Mouse (Mus musculus) Muller cell, postnatal 12 days (primary cell): ENCODE results near the gene Gm13420.
"Not testable (repeated sequence)": the region's sequence is repeated elsewhere in the genome, so short reads cannot be mapped to it uniquely, and the experiment has no call there.

Experiments
- DNase-seq: peaks from one replicate; pipeline ENCODE4 v3.0.0-alpha.2; 2015; ENCODE audit errors: inconsistent ontology term

Gene Gm13420

GRCm38 (mm10) chr2:29751497-29751896 is at the start of gene Gm13420:
Gm13420 (minus strand) TSS chr2:29751685.
- peak; percentile 19 for DNase-seq

- DNase-seq = no peak
These were observed 41.4 kb upstream of the Gm13420 start for GRCm38 (mm10) chr2:29792772-29793487.

- peak; percentile 86 for DNase-seq
These were observed 36.6 kb upstream of the Gm13420 start, which contains the start of gene Trub2 for GRCm38 (mm10) chr2:29787937-29788681. Trub2 (minus strand) TSS chr2:29788502.

DNA sequence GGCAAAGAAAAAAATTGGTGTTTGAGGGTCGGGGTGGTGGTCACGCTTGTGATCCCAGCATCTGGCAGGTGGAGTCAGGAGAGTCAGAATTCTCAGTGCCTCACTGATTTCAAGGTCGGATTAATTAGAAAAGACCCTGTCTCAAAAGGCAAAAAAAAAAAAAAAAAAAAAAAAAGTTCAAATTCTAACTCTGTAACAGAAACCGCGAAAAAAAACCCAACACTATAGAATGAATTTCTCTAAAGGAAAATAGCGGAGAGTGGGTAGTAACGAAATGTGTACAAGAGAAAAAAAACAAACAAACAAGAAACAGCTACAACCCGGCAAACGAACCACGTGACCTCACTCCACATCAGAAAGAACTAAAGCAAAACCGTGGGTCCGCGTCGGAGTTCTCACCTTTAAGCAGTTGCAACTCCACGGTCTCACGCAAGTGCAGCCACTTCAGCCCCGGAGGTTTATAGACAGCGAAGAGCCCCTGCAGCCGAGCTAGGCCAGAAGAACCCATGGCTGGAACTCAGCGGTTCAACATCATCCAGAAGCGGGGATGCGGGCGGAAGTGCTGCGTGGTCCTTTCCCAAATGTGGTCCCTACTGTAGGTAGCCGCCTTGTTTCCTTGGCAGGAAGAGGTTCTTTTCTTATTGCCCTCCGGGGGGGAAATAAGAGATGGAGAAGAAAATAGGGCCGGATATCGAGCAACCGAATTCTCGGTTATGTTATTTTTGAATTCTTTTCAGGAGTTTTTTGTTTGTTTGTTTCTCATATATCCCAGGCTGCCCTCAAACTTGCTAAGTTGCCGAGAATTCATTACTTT is 35.8 kb upstream of the Gm13420 start, which contains the start of gene Coq4:
TSS of gene Coq4 (plus strand) at position 390 of the 814 bp plus-strand sequence.
- DNase-seq = peak; percentile 91

GRCm38 (mm10) chr2:29784290-29784689 is 32.8 kb upstream of the Gm13420 start:
- DNase-seq = no peak

GRCm38 (mm10) chr2:29781256-29781655 is 29.8 kb upstream of the Gm13420 start:
- not testable (repeated sequence) for DNase-seq

- DNase-seq = no peak
These were observed 21.8 kb upstream of the Gm13420 start for GRCm38 (mm10) chr2:29773323-29773722.

GRCm38 (mm10) chr2:29771611-29772461 is 20.4 kb upstream of the Gm13420 start:
- DNase-seq = peak; percentile 46

DNA sequence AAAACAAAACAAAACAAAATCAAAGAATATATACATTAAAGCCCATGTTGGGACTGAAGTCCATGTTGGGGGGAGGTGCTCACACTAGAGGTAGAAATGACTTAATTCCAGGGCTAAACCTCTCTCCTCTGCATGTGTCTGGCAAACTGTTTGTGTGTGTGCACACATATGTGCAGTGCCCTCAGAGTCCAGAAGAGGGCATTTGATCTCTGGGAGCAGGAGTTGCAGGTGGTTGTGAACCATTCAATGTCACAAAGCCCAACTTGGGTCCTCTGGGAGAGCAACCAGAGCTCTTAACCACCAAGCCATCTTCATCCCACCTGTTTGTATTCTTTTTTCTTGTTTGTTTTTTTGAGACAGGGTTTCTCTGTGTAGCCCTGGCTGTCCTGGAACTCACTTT is 18.7 kb upstream of the Gm13420 start:
- DNase-seq = no peak

GRCm38 (mm10) chr2:29768901-29769300 is 17.4 kb upstream of the Gm13420 start:
- DNase-seq = no peak

- no peak for DNase-seq
These were observed 16.7 kb upstream of the Gm13420 start for GRCm38 (mm10) chr2:29767976-29768709.

GRCm38 (mm10) chr2:29764831-29765230 is 13.3 kb upstream of the Gm13420 start:
- DNase-seq = peak; percentile 40

- DNase-seq = no peak
These were observed 4.2 kb upstream of the Gm13420 start for GRCm38 (mm10) chr2:29755693-29756092.

- DNase-seq = no peak
These were observed 912 bp upstream of the Gm13420 start for GRCm38 (mm10) chr2:29752397-29752796.

- no peak for DNase-seq
These were observed 3.0 kb downstream of the Gm13420 start for GRCm38 (mm10) chr2:29748499-29748898.

DNA sequence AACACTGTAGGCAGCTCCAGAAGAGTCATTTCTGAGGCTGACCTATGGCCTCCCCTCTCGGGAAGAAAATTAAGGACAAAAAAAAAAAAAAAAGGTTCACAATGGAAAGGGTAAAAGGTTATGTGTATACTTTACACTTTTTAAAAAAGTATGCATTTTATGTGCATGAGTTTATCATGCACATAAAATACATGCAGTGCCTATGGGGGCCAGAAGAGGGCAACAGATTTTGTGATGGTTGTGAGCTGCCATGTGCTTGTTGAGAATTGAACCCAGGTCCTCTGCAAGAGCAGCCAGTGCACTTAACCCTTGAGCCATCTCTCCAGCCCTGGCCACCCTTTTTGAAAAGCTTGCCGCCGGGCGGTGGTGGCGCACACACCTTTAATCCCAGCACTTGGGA is 3.6 kb downstream of the Gm13420 start:
- no peak for DNase-seq

DNA sequence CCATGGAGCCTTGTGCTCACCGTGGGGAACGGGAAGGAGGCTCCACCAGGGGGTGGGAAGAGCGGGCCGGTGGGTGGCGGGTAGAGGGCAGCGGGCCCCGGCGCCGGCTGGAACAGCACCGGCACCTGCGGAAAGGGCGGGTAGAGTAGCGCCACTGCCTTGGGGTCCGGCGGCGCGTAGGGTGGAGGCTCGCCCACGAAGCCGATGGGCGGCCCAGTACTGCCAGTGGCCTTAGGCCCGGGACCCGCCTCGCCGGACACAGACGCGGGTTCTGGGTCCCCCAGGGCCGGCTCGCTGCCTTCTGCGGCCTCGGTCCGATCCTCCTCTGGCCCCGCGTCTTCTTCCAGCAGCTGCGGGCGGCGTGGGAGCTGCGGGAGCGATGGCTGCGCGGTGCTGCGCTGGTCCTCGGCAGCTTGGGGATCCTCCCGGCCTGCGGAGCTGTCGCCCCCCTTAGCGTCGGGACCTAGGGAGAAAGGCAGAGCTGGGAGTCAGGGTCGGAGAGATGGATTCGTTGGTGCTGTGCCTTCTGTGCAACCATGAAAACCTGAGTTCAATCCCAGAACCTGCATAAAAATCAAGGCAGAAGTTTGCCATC is 4.2 kb downstream of the Gm13420 start:
- no peak for DNase-seq

DNA sequence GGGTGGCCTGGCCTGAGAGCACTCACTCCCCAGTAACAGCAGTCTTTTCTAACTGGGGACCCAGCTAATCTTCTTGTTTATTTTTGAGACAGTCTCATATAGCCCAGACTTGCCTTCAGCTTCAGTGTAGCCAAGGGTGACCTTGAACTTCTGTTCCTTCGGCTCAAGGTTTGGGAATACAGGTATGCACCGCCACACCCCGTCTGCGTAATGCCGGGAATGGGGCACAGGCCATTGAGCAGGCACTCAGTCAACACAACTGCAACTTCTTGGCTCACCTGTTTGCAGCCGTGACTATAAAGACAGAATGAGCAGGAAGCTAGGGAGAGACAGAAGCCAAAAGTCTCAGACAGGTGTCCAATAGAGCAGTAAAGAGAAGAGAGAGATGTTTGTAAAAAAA is 7.2 kb downstream of the Gm13420 start:
- no peak for DNase-seq

DNA sequence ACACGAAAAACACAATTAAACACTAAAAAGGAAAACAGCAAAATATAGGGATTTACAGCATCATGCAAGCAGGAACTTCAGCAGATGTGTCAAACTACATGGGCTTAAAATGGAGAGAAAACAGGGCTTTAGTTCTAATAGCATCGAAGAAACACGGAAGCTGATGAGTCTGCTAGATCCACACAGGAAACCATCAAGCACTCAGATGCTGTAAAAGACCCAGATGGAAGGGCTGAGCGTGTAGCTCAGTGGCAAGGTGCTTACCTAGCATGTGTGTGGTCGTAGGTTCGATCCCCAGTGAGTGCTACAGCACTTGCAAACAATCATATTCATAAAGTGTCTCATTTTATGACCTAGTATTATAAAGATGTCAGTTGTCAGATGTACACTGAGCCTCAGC is 10.3 kb downstream of the Gm13420 start:
- no peak for DNase-seq

DNA sequence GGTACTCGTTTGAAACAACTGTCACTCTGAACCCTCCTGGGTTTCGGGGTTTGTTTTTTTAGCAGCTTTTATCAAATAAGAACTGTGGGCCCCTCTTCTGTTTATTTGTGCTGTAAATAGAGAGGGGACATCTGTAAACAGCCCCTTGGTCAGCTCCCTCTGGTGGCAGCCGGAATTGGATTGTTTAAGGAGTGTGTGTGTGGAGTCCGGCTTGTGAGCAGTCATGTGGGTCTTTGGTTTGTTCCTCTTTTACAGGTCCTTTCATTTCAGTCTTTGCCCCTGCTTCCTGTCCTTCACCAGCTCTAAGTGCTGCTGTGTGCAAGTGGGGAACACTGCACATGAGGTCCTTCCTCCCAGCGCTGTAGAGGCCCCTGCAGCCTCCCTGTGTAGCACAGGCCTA is 12.1 kb downstream of the Gm13420 start:
- DNase-seq = no peak
